Mouse (Mus musculus) erythroblast, embryonic 14.5 days (primary cell): ENCODE results near the gene Lrrc58. TPM values are rescaled to one million over a fixed set of nuclear protein-coding genes. Genes with fewer than 3 reads are reported as not detected.

Experiments
- H3K27me3 ChIP-seq: 2 replicates; pipeline ENCODE4 v1.6.1; 2012; ENCODE audit warnings: inconsistent platforms; ENCODE audit not compliant: control insufficient read depth
- H3K36me3 ChIP-seq: 2 replicates; pipeline ENCODE4 v1.6.1; 2012; ENCODE audit warnings: mild to moderate bottlenecking, inconsistent platforms; ENCODE audit not compliant: control insufficient read depth
- H3K4me1 ChIP-seq: 2 replicates; pipeline ENCODE4 v1.6.1; 2012; ENCODE audit warnings: inconsistent platforms; ENCODE audit not compliant: control insufficient read depth
- H3K4me3 ChIP-seq: replicated peaks from 2 replicates; pipeline ENCODE3; 2012; ENCODE audit warnings: moderate library complexity, mild to moderate bottlenecking, inconsistent platforms
- H3K9me3 ChIP-seq: 2 replicates; pipeline ENCODE4 v1.6.1; 2012; ENCODE audit warnings: low read length, inconsistent platforms, mixed read lengths; ENCODE audit not compliant: control insufficient read depth
- GATA1 ChIP-seq: IDR thresholded peaks from 2 replicates; pipeline ENCODE4 v1.6.1; 2012; ENCODE audit warnings: low read length, inconsistent platforms, mixed read lengths
- TAL1 ChIP-seq: IDR thresholded peaks from 3 replicates; pipeline ENCODE4 v1.6.1; 2012; ENCODE audit warnings: low read length, inconsistent platforms, mixed read lengths
- polyA plus RNA-seq: library from polyadenylated mRNA; stranded (reverse); fragments of >175 nt; gene quantifications from 2 replicates; pipeline ENCODE4 v1.2.3, GENCODE M21; 2012

The Lrrc58 gene
- polyA plus RNA-seq, 1 experiment = 0.06 TPM

DNA sequence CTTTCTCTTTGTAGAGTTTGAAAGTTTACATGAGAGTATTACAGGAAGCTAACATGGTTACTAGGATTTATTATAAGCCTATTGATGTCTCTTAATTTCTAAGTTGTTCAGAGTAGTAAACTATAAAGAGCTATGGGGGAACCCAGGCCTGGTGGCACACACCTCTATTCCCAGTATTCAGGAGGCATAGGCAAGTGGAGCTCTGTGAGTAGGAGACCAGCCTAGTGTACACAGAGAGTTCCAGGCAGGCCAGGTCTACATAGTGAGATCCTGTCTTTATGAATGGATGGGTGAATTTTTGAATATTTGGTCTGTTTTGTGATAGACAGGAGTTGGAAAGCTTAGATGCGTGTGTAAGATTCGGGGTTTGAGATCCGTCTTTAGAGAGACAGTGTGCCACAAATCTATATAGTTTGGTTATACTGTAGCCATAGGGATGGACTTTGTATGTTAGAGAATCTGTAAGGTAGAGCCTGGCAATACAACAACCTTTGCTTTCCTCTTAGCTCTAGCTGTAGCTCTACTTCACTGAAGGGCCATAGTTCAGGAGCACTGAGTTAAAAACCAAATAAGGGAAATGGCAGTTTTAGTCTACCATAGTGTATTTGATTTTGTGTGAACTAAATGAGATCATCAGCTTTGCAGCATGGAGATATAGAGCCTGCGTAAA is 11.7 kb downstream of the Lrrc58 start:
- Histone ChIP-seq H3K36me3 (peaks cover 46% of the 10 kb centered on the region), H3K9me3 (no peaks in the 10 kb centered on the region), H3K4me3 (no peak overlapping the region), H3K27me3 (no peaks in the 10 kb centered on the region), H3K4me1 (peaks cover under 1% of the 10 kb centered on the region)
- no peak for TF ChIP-seq TAL1
- TF ChIP-seq GATA1 = no peak

GRCm38 (mm10) chr16:37881168-37881567 is 13.0 kb downstream of the Lrrc58 start:
- Histone ChIP-seq H3K9me3 (no peaks in the 10 kb centered on the region), H3K4me1 (no peaks in the 10 kb centered on the region), H3K36me3 (peaks cover 46% of the 10 kb centered on the region), H3K4me3 (no peak overlapping the region), H3K27me3 (no peaks in the 10 kb centered on the region)
- TF ChIP-seq TAL1 (no peak), GATA1 (no peak)

DNA sequence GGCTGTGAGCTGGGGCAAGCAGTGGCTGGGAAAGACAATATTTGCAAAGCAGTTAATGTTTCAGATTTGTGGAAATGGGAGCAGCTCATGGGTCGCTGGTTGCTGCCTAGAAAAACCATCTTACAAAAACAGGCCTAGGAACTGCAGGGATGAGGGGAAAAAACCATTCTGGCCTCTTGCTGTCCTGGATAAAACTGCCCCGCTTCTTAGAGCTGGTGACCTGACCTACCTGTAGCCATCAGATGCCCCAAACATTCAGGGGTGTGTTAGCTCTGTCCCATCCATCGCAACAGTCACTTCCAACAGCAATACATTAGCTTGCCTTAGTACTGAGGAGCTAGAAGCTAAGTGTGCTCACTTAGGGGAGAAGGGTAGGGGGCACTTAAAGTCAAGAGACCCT is 20.8 kb downstream of the Lrrc58 start:
- H3K4me1 ChIP-seq = peaks cover 2% of the 10 kb centered on the region

GRCm38 (mm10) chr16:37892667-37893066 is 24.5 kb downstream of the Lrrc58 start:
- H3K4me1 ChIP-seq = peaks cover 11% of the 10 kb centered on the region
- no peaks in the 10 kb centered on the region for H3K9me3 ChIP-seq
- TF ChIP-seq GATA1 (no peak), TAL1 (no peak)
- H3K27me3 ChIP-seq = no peaks in the 10 kb centered on the region
- no peak overlapping the region for H3K4me3 ChIP-seq
- no peaks in the 10 kb centered on the region for H3K36me3 ChIP-seq

More for the DNA sequence above, 20.8 kb downstream of the Lrrc58 start:
- no peak for TF ChIP-seq TAL1
- no peak for TF ChIP-seq GATA1
- H3K9me3 ChIP-seq = no peaks in the 10 kb centered on the region
- no peak overlapping the region for H3K4me3 ChIP-seq
- H3K36me3 ChIP-seq = peaks cover 2% of the 10 kb centered on the region; the same call in 1 of the 2 replicates
- no peaks in the 10 kb centered on the region for H3K27me3 ChIP-seq

DNA sequence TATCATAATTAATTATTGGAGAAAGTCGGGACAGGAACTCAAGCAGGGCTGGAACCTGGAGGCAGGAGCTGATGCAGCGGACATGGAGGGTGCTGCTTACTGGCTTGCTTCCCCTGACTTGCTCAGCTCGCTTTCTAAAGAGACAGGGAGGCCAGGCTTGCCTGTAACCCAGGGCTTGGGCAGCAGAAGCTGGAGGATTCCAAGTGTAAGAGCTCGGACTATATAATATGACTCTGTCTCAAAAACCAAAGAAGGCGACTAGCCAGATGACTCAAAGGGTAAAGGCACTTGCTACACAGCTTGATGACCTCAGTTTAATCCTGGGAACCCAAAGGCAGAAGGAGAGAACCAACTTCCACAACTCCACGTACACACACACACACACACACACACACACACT is 25.2 kb downstream of the Lrrc58 start:
- H3K4me1 ChIP-seq = peaks cover 11% of the 10 kb centered on the region
- H3K4me3 ChIP-seq = no peak overlapping the region
- H3K9me3 ChIP-seq = no peaks in the 10 kb centered on the region
- no peaks in the 10 kb centered on the region for H3K27me3 ChIP-seq
- no peaks in the 10 kb centered on the region for H3K36me3 ChIP-seq
- TF ChIP-seq TAL1 (no peak), GATA1 (no peak)

- no peak overlapping the region for H3K4me3 ChIP-seq
- H3K9me3 ChIP-seq = no peaks in the 10 kb centered on the region
- TF ChIP-seq GATA1 (no peak), TAL1 (no peak)
Measured at GRCm38 (mm10) chr16:37893942-37894341, 25.8 kb downstream of the Lrrc58 start.

GRCm38 (mm10) chr16:37898790-37899189 is 30.6 kb downstream of the Lrrc58 start:
- no peak overlapping the region for H3K4me3 ChIP-seq
- TF ChIP-seq GATA1 (no peak), TAL1 (no peak)
- no peaks in the 10 kb centered on the region for H3K9me3 ChIP-seq
- no peaks in the 10 kb centered on the region for H3K27me3 ChIP-seq
- peaks cover 10% of the 10 kb centered on the region for H3K4me1 ChIP-seq
- H3K36me3 ChIP-seq = no peaks in the 10 kb centered on the region

More at GRCm38 (mm10) chr16:37893942-37894341, 25.8 kb downstream of the Lrrc58 start:
- Histone ChIP-seq H3K27me3 (no peaks in the 10 kb centered on the region), H3K4me1 (peaks cover 11% of the 10 kb centered on the region), H3K36me3 (no peaks in the 10 kb centered on the region)

DNA sequence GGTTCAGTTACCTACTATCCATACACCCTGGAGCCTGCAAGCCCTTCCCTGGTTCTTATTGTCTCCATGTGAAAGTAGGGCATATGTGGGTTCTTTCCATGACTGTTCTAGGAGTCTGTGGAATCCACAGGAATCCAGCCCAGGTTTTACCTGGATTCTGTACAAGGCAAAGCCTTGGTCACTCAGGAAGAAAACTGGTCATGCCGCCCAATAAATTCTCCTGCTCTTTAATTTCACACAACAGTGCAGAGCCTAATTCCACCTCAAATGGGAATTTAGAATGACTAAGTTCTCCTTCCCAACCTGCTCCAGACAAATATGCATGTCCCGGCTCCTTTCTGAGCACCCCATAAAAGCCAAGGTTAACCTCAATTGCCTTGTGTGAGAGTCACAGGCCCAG is 31.2 kb downstream of the Lrrc58 start:
- no peaks in the 10 kb centered on the region for H3K27me3 ChIP-seq
- H3K4me1 ChIP-seq = peaks cover 7% of the 10 kb centered on the region
- no peaks in the 10 kb centered on the region for H3K9me3 ChIP-seq
- no peaks in the 10 kb centered on the region for H3K36me3 ChIP-seq
- TF ChIP-seq TAL1 (no peak), GATA1 (no peak)
- H3K4me3 ChIP-seq = no peak overlapping the region

GRCm38 (mm10) chr16:37901318-37901717 is 33.1 kb downstream of the Lrrc58 start:
- Histone ChIP-seq H3K27me3 (no peaks in the 10 kb centered on the region), H3K4me1 (no peaks in the 10 kb centered on the region), H3K4me3 (no peak overlapping the region), H3K9me3 (no peaks in the 10 kb centered on the region; the same call in 1 of the 2 replicates), H3K36me3 (no peaks in the 10 kb centered on the region)
- TF ChIP-seq TAL1 = no peak

DNA sequence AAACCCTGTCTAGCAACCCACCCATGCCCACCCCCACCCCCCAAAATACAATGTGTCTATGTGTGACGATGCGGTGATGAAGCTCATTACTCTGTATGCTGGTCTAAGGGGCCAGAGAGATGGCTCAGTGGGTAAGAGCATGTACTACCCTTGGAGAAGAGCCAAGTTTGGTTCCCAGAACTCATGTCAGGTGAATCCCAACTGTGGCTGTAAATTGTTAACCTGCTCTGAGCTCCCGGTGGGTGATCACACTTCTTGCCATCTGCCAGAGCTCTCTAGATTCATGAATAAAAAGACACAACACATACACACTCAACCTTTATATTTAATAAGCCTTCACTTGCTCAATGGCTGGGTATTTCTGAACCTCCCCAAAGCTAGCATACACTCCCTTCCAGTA is 38.3 kb downstream of the Lrrc58 start:
- Histone ChIP-seq H3K27me3 (no peaks in the 10 kb centered on the region), H3K4me3 (no peak overlapping the region)
- no peak for TF ChIP-seq GATA1
- TF ChIP-seq TAL1 = no peak

More for the DNA sequence above, 38.3 kb downstream of the Lrrc58 start:
- H3K4me1 ChIP-seq = no peaks in the 10 kb centered on the region
- H3K36me3 ChIP-seq = no peaks in the 10 kb centered on the region
- no peaks in the 10 kb centered on the region; the same call in 1 of the 2 replicates for H3K9me3 ChIP-seq
